Mouse (Mus musculus): ENCODE results near the gene Stoml1.

GRCm38 (mm10) chr9:58271109-58271508, 18.1 kb downstream of the Stoml1 start:
- TF ChIP-seq CTCF (IDR thresholded peaks at IDR 0.05; ENCODE audit: extremely low read depth, insufficient read length, insufficient replicate concordance, low read depth, low read length) (no peak), POLR2A (IDR thresholded peaks at IDR 0.05; ENCODE audit: low read depth, low read length) (no peak)
